Mouse (Mus musculus) brain, embryonic 14.5 days (tissue): Measurements from ENCODE around the gene Olfr646.

ENCODE experiments used
- CTCF ChIP-seq: fragments of 200-500 bp; IDR thresholded peaks from 2 replicates; pipeline ENCODE4 v1.5.1; 2012; ENCODE audit warnings: inconsistent platforms, mild to moderate bottlenecking, moderate library complexity, borderline replicate concordance; ENCODE audit not compliant: insufficient read depth, insufficient read length; ENCODE audit errors: extremely low read depth
- POLR2A ChIP-seq: fragments of 200-500 bp; IDR thresholded peaks from 2 replicates; pipeline ENCODE4 v1.6.1; 2012; ENCODE audit warnings: mild to moderate bottlenecking, inconsistent platforms, borderline replicate concordance; ENCODE audit not compliant: poor library complexity, insufficient read depth, insufficient read length, severe bottlenecking; ENCODE audit errors: extremely low read depth

- TF ChIP-seq POLR2A (no peak), CTCF (no peak)
Measured at GRCm38 (mm10) chr7:104150456-104150855, 45.8 kb downstream of the Olfr646 start, which contains the start of gene Ubqlnl.
